Mouse (Mus musculus): ENCODE data around the gene Ctnnb1.
A peak's percentile ranks its signal among the peaks of the same experiment; 100 is the strongest.

DNA sequence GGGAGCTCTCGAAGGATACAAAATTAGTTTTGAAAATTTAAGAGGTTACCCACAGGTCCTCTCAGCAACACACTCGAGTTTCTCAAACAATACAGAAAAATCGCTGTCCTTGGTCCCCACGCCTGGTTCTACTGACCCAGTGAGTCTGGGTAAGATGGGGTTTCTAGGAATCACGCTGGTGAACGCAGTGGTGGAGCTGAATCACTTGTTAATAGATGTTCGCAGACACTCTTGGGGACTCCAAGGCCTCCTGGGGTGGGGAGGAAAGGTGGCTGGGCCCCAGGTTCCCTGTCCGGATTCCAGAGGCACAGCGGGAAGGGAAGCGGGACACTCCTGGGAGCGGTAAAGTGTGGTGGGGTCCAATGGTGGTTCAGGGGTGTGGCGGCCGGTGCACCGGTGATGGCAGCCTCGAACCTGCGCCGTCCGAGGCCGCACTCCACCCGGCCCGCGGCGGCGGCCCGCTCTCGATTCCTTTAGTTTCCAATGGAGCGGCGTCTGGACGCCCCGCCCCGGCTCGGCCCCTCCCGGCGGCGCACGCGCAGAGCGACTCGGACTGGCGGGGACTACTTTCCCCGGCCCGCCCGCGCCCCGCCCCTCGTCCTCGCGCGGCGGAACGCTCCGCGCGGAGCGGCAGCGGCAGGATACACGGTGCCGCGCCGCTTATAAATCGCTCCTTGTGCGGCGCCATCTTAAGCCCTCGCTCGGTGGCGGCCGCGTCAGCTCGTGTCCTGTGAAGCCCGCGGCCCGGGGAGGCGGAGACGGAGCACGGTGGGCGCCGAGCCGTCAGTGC lies 4.0 kb downstream of the Ctnnb1 start:
- TF ChIP-seq CTCF (IDR thresholded peaks at IDR 0.05; ENCODE audit: control insufficient read depth, insufficient read depth, low read length) (no peak; the same call in 1 of the 2 replicates), POLR2A (IDR thresholded peaks at IDR 0.05; ENCODE audit: borderline replicate concordance, control insufficient read depth, low read depth, low read length) (peak; percentile 99)
